Mouse (Mus musculus) forebrain, postnatal 0 days (tissue): ENCODE data around the gene Lag3. TPM values are rescaled to one million over a fixed set of nuclear protein-coding genes. Genes with fewer than 3 reads are reported as not detected.

Source experiments
- ATAC-seq: fragments of 200-750 bp; cut with Nextera tagmentation; 2 replicates; pipeline ENCODE4 v1.8.0; 2017; ENCODE audit warnings: mild to moderate bottlenecking, moderate library complexity
- DNase-seq: peaks from one replicate; pipeline ENCODE4 v3.0.0-alpha.2; 2015
- H3K27ac ChIP-seq: fragments of 300-500 bp; sonication (generic); 2 replicates; pipeline ENCODE4 v1.5.1; 2014; ENCODE audit warnings: low read depth, mild to moderate bottlenecking, antibody characterized with exemption, low read length, moderate library complexity, mixed read lengths
- H3K27me3 ChIP-seq: fragments of 300-500 bp; sonication (generic); 2 replicates; pipeline ENCODE4 v1.6.1; 2014; ENCODE audit warnings: mild to moderate bottlenecking, low read length, mixed read lengths; ENCODE audit not compliant: insufficient read depth
- H3K36me3 ChIP-seq: fragments of 300-500 bp; sonication (generic); 2 replicates; pipeline ENCODE4 v1.6.1; 2014; ENCODE audit warnings: mild to moderate bottlenecking, moderate library complexity; ENCODE audit not compliant: insufficient read depth
- H3K4me1 ChIP-seq: fragments of 300-500 bp; sonication (generic); 2 replicates; pipeline ENCODE4 v1.6.1; 2014; ENCODE audit warnings: antibody characterized with exemption; ENCODE audit not compliant: insufficient read depth
- H3K4me2 ChIP-seq: fragments of 300-500 bp; sonication (generic); 2 replicates; pipeline ENCODE4 v1.6.1; 2014; ENCODE audit warnings: low read depth, mild to moderate bottlenecking, moderate library complexity
- H3K4me3 ChIP-seq: fragments of 300-500 bp; sonication (generic); 2 replicates; pipeline ENCODE4 v1.5.1; 2014; ENCODE audit warnings: low read depth, low read length, mixed read lengths
- H3K9ac ChIP-seq: fragments of 300-500 bp; sonication (generic); 2 replicates; pipeline ENCODE4 v1.6.1; 2014; ENCODE audit warnings: mild to moderate bottlenecking
- H3K9me3 ChIP-seq: fragments of 300-500 bp; sonication (generic); 2 replicates; pipeline ENCODE4 v1.6.1; 2016; ENCODE audit warnings: low read length
- CTCF ChIP-seq: sonication (generic); IDR thresholded peaks from 2 replicates; pipeline ENCODE4 v1.5.1; 2016; ENCODE audit warnings: antibody characterized with exemption, control low read depth, low read depth
- WGBS: fragments of 180-500 bp; shearing (Covaris S2); extraction: QIAGEN DNeasy Blood & Tissue Kit; methylation state at CpG from one replicate; pipeline ENCODE4 v1.1.7; 2014; 5-methylcytosine and 5-hydroxymethylcytosine counted together
- polyA plus RNA-seq: library from polyadenylated mRNA; unstranded; fragments of >200 nt; fragmentation: Nextera tagmentation; extraction: Ambion mirVana; gene quantifications from 2 replicates; pipeline ENCODE4 v1.2.1, GENCODE M21; 2015
- total RNA-seq: library from RNA; depleted of rRNA; stranded (reverse); fragments of >200 nt; gene quantifications from 2 replicates; pipeline ENCODE4 v1.2.3, GENCODE M21; 2014

Lag3 gene
- total and polyA plus RNA-seq, 2 experiments from 2014 or later = 1.9 to 3.9 TPM

DNA sequence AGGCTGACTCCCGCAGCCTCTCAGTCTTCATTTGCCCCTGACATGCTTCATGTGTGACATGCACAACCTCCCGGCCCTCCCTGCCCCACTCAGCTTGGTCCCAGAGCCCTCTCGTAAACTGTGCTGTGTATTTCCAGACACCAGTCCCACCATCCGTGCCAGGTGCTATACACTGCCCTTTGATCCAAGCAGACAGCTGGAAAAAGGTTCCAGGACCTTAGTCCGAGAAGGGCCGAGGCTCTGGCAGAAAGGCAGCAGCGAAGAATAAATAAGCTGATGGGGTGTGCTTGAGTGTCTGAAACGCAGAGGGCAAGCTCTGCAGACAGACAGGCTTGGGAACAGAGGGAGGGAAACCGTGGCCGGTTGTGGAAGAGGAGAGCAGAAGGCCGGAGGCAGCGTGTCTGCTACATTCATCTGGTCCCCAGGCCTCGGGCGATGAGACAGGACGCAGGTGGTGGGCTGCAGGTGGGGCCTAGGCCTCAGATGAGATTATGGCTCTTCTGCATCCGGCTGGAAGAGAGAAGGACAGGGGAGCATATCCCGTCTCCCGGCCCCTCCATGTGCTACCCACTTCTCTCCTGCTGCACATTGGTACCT, 45.6 kb downstream of the Lag3 start:
- WGBS = 59% methylated on average over 18 of the region's 18 CpGs
- no peak overlapping the region for H3K4me3 ChIP-seq

DNA sequence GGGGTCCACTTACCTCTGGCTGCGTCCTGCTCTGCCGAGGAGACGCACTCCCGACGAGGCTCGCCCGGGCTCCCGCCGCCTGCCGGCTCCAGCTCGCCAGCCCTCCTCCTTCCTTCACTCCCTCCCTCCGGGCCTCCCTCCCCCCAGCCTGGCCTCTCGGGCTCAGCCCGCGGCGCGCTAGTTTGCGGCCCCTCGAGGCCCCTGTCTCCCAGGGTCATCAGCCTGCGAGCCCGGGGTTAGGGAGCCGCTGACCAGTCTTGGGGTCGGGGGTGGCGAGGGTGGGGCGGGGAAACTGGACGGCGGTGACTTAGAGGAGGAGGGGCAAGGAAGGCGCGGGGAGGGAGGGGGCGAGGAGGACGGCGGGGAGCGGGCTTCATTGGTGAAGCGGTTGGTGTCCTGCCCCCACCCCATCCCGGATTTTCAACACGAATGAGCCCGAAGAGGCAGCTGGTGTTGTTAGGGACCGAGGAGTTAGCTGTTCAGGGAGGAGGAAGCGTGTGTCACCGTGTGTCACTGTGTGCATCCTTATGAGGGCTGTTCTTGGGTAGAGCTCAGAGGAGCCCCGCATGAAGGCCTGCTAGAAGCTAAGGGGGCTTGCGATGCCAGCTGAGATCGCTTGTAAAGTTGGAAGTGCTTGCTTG, 47.7 kb downstream of the Lag3 start, which contains the start of gene Gpr162:
Gpr162 (minus strand) TSS at position 326 of the 641 bp plus-strand sequence.
- Histone ChIP-seq H3K4me2 (peak within 1 kb of the TSS; percentile 76), H3K4me3 (peak within 1 kb of the TSS; percentile 75), H3K9ac (peak within 1 kb of the TSS; percentile 93), H3K4me1 (peaks cover 11% of the 10 kb centered on the region), H3K9me3 (no peaks in the 10 kb centered on the region), H3K27ac (peak within 1 kb of the TSS; percentile 95), H3K27me3 (no peaks in the 10 kb centered on the region), H3K36me3 (peaks cover 13% of the 10 kb centered on the region; the same call in 1 of the 2 replicates)
- peak; percentile 86 for ATAC-seq
- peak; percentile 46 for TF ChIP-seq CTCF
- peak; percentile 85 for DNase-seq
- WGBS = 3% methylated on average over 43 of the region's 43 CpGs

More for the DNA sequence above, 45.6 kb downstream of the Lag3 start:
- H3K36me3 ChIP-seq = 0 out of 2 replicates have a peak, but pooled peaks cover 5% of the 10 kb centered on the region
- H3K9ac ChIP-seq = no peak overlapping the region
- no peak for TF ChIP-seq CTCF
- no peaks in the 10 kb centered on the region for H3K27me3 ChIP-seq
- 0 out of 2 replicates have a peak overlapping the region, but pooled peaks have one; percentile 40 for H3K27ac ChIP-seq
- H3K4me2 ChIP-seq = no peak overlapping the region
- no peak for ATAC-seq
- DNase-seq = no peak
- no peaks in the 10 kb centered on the region for H3K9me3 ChIP-seq
- H3K4me1 ChIP-seq = peaks cover 11% of the 10 kb centered on the region

DNA sequence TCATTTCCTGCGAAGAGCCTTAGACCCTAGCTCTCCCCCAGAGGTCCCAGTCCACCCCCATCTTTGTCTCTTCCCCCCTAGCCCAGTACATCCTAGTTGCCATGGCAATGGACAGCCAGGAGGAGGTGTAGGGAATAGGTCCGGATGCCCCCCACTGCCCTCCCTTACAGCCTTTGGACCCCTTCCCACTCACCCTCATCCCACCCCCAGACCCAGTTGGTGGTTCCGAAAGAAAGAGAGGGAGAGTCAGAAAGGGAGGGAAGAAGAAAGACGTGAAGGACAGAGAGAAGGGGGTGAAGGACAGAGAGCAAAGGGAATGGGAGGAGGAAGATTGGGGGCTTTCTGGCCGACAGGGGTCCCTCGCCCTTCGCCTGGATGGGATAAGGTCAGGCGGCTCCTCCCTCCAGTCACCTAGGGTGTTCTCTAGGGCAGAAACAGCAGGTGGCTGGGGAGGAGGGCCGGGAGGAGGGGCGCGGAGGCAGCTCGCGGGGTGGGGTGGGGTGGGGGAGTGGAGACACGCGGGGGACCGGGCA, 48.3 kb downstream of the Lag3 start:
- peak overlapping the region; percentile 93 for H3K9ac ChIP-seq
- DNase-seq (no peak), ATAC-seq (peak; percentile 11)
- H3K4me3 ChIP-seq = peak overlapping the region; percentile 75
- H3K36me3 ChIP-seq = peaks cover 16% of the 10 kb centered on the region; the same call in 1 of the 2 replicates
- no peak for TF ChIP-seq CTCF
- peak overlapping the region; percentile 76 for H3K4me2 ChIP-seq
- peak overlapping the region; percentile 95 for H3K27ac ChIP-seq
- H3K27me3 ChIP-seq = no peaks in the 10 kb centered on the region
- 2% methylated on average over 14 of the region's 16 CpGs for WGBS
- H3K9me3 ChIP-seq = no peaks in the 10 kb centered on the region
- peaks cover 11% of the 10 kb centered on the region for H3K4me1 ChIP-seq

DNA sequence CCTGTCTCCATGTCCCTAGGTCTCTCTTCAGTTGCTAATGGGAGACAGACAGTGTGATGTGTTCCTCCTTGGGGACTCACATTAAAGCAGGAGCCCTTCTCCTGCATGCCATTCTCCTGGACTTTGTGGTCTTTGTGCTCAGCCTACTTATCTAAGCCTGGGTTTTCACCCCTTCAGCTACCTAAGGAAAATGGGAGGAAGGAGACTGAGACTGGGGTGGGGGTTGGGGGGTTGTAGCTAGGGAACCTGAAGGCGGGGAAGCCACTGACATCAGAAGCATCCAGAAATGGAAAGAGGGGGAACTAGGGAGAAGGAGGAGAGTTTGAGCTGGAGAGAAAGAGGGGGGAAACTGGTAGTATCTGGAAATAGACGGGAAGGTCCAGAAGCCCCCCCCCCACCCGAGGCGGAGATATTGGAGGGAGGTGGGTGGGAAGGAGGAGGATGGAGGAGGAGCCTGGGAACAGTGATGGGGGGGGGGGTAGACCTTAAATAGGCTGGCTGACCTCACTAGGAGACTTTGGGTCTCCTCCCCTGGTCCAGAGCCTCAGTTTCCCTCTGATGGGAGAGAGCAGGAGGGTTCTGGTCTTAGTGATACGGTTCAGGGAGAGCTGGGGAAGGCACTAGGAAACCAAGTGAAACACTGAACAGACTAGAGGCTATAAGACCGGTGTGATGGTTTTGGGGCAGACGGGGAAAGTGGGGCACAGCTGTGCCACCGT, 48.9 kb downstream of the Lag3 start:
- no peaks in the 10 kb centered on the region for H3K9me3 ChIP-seq
- peaks cover 16% of the 10 kb centered on the region; the same call in 1 of the 2 replicates for H3K36me3 ChIP-seq
- peak overlapping the region; percentile 76 for H3K4me2 ChIP-seq
- H3K9ac ChIP-seq = peak overlapping the region; percentile 93
- no peaks in the 10 kb centered on the region for H3K27me3 ChIP-seq
- peak overlapping the region; percentile 95 for H3K27ac ChIP-seq
- H3K4me3 ChIP-seq = peak overlapping the region; percentile 75
- peaks cover 11% of the 10 kb centered on the region for H3K4me1 ChIP-seq
- peak; percentile 62 for DNase-seq
- peak; percentile 2; the same call in 1 of the 2 replicates for ATAC-seq
- WGBS = 9% methylated on average over 8 of the region's 8 CpGs
- no peak for TF ChIP-seq CTCF

DNA sequence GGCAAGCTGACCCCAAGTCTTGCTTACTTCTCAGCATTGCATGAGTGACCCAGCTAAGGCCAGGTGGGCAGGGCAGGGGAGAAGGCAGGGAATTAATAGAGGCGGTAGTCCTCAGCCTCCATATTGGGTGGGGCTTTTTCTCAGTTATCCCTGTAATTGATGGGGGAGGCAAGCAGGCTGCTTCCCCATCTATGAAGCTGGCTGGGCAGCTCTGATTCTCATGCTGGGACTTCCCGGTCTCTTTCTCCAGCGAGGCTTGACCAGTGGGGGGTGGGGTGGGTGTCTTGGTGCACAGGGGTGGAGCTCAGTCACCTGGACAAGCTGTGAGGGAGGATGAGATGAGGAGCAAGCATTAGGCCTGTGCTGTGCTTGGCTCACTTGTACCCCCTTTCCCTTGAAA, 49.7 kb downstream of the Lag3 start:
- TF ChIP-seq CTCF = no peak
- H3K4me2 ChIP-seq = peak overlapping the region; percentile 76
- no peak overlapping the region; the same call in 1 of the 2 replicates for H3K9ac ChIP-seq
- H3K4me1 ChIP-seq = peaks cover 11% of the 10 kb centered on the region
- H3K36me3 ChIP-seq = peaks cover 16% of the 10 kb centered on the region; the same call in 1 of the 2 replicates
- 0 out of 2 replicates have a peak overlapping the region, but pooled peaks have one; percentile 95 for H3K27ac ChIP-seq
- ATAC-seq (no peak), DNase-seq (no peak)
- H3K4me3 ChIP-seq = 0 out of 2 replicates have a peak overlapping the region, but pooled peaks have one; percentile 75
- H3K9me3 ChIP-seq = no peaks in the 10 kb centered on the region
- no peaks in the 10 kb centered on the region for H3K27me3 ChIP-seq
- 28% methylated on average over 3 of the region's 3 CpGs for WGBS

DNA sequence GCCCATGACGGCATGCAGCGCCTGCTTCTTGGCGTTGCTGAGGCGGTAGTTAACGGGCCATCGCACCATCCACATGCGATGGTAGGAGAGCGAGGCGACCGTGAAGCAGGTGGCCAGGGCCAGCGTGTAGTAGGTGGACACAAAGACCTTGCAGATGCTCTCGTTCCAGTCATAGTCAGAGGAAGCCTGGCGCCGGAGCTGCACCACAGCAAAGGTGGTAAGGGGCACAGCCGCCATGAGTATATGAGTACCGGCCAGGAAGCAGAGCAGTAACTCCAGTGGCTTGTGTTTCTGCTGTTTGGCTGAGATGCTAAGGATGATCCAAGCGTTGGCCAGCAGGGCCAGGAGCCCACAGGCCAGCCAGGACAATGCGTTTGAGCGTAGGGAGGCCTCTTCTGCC, 50.2 kb downstream of the Lag3 start:
- TF ChIP-seq CTCF = no peak
- no peak for DNase-seq
- 81% methylated on average over 19 of the region's 19 CpGs for WGBS
- H3K36me3 ChIP-seq = peaks cover 16% of the 10 kb centered on the region; the same call in 1 of the 2 replicates
- H3K27ac ChIP-seq = no peak overlapping the region
- H3K9ac ChIP-seq = no peak overlapping the region
- no peak overlapping the region for H3K4me3 ChIP-seq
- no peaks in the 10 kb centered on the region for H3K9me3 ChIP-seq
- no peak for ATAC-seq
- H3K4me2 ChIP-seq = peak overlapping the region; percentile 76
- H3K27me3 ChIP-seq = no peaks in the 10 kb centered on the region
- peaks cover 14% of the 10 kb centered on the region for H3K4me1 ChIP-seq
